Mouse (Mus musculus) stomach, postnatal 0 days (tissue): ENCODE results near the gene Ddx39.

Experiments
- CTCF ChIP-seq: IDR thresholded peaks from 2 replicates; pipeline ENCODE4 v1.5.1; 2016; ENCODE audit warnings: antibody characterized with exemption, low read depth, mild to moderate bottlenecking, moderate library complexity
- EP300 ChIP-seq: optimal IDR thresholded peaks from 2 replicates; pipeline ENCODE3; 2016; ENCODE audit warnings: antibody characterized with exemption

- TF ChIP-seq CTCF (no peak), EP300 (no peak)
Observed at GRCm38 (mm10) chr8:83770669-83771068, 55.7 kb downstream of the Ddx39 start.
